Mouse (Mus musculus) urinary bladder, postnatal 36 days (tissue): ENCODE data around the gene Gm4744.
"Not testable (repeated sequence)": the region's sequence is repeated elsewhere in the genome, so short reads cannot be mapped to it uniquely, and the experiment has no call there.

Experiments used
- DNase-seq, 2 experiments: peaks; one replicate each; pipeline ENCODE4 v3.0.0; 2022; ENCODE audit warnings: low spot score in 2 of 2, mixed read lengths in 1 of 2

Gene Gm4744

DNA sequence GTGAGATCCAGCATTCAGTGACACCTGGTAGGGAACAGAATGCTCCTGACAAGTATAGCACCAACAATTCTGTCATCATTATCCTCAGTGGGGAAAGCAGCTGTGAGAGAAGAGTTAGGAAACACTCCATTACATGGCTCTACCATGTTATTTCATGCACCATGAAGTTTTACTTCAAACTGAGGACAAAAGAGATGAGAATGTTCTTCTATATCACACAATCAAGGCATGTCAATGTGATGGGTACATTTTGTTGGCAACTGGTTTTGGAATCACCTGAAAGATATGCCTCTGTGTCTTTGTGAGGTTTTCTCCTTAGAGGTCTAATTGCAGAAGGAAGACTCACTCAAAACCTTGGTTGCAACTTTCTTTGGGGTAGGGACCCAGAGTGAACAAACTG, at the start of gene Gm4744:
Gene Gm4744 (minus strand): TSS at position 101 of the 400 bp plus-strand sequence.
- DNase-seq: no peak

DNA sequence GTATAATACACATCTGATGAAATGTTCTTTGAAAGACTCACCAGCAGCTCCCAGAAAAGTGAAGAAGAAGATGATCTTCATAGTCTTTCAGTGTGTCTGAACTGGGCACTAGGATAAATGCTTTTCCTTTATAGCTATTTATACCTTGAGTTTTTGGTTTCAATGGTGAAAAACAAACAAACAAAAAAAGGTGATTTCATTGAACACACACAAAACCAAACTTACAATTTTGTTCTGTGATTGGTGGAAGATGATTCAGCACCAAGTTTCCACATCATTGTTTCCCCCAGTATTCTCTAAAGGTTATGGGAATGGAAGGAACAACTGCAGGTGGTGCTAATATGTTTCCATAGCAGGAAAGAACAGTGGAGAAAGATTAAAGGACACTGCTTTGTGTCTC, 47.7 kb upstream of the Gm4744 start, which contains the start of gene Gm2663:
Gene Gm2663 (minus strand): TSS at position 101 of the 400 bp plus-strand sequence.
- not testable (repeated sequence) for DNase-seq

DNA sequence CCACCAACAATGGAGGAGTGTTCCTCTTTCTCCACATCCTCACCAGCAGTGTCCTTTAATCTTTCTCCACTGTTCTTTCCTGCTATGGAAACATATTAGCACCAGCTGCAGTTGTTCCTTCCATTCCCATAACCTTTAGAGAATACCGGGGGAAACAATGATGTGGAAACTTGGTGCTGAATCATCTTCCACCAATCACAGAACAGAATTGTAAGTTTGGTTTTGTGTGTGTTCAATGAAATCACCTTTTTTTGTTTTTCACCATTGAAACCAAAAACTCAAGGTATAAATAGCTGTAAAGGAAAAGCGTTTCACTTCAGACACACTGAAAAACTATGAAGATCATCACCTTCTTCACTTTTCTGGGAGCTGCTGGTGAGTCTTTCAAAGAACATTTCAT, 12.8 kb upstream of the Gm4744 start, which contains the start of gene 1810009J06Rik:
Gene 1810009J06Rik (plus strand): TSS at position 301 of the 400 bp plus-strand sequence.
- DNase-seq: not testable (repeated sequence)

DNA sequence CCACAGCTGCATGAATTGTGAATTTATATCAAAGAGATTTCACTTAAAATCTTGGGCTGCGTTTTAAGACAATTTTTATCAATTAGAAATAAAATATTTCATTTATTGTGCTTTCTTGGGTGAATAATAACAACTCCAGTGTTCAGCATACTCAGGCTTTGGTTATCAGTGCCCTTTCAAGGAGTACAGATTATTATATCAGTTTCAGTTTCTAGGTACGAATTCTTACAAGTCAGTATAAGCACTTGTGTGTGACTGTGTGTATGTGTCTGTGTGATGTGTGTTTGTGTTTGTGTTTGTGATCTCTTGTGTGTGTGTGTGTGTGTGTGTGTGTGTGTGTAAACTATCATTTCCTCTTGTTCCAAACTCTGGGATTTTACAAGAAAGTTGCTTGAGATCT, 2.0 kb upstream of the Gm4744 start:
- no peak for DNase-seq

DNA sequence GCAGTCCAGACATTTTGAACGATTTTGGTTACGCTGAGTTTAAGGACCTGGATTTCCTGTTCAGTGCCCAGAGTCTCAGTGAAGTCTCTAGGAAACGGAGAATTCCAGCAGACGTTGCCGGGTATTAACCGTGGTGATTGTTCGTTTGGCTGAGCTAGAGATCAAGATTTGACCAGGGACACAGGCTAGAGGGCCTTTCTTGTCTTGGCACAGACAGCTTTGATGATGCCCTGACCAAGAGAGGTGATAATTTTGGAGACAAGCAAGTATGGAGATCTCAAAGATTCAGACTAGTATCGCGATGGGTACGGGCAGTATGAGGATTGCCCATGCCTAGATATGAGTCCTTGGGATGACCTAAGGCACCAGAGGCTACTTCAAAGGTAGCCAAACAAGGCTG, 11.2 kb downstream of the Gm4744 start, which contains the start of gene 1700074P13Rik:
Gene 1700074P13Rik (minus strand): TSS at position 101 of the 400 bp plus-strand sequence.
- DNase-seq: no peak

DNA sequence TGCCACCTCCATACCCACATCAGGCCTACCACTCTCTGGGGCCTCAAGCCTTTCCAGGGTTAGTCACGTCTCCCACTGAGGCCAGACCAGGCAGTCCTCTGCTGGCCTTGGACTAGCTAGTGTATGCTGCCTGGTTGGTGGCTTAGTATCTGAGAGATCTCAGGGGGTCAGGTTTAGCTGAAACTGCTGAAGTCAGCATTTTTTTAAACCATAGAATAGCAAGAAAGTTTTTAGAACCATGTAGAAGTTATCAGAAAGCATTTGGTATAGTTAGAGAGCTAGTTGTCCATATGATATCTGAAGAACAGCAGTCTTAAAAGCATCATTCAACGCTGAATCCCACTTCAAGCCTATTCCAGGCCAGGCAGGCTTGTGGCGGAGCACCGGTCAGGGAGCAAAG, 31.7 kb downstream of the Gm4744 start:
- no peak for DNase-seq

- no peak for DNase-seq
These were observed 51.4 kb downstream of the Gm4744 start, which contains the start of gene Prss58 for GRCm38 (mm10) chr6:40900287-40900686. Gene Prss58 (minus strand): TSS chr6:40900387.
